In genomic region chr12:80164526-80164925, GRCm38 (mm10) we compare ENCODE assay signal across 26 mouse cellular contexts. TPM values are rescaled to one million over a fixed set of nuclear protein-coding genes. Genes with fewer than 3 reads are reported as not detected.
A peak's percentile ranks its signal among the peaks of the same experiment; 100 is the strongest.
DNase-seq lines count a peak whose midpoint lies in the region; ATAC-seq lines count a peak whose summit lies in the region.
"Had no signal": no experiment of that assay in that cellular context is flagged by ENCODE, and none has a peak within 500 bp of the region (broad histone marks: within the 10 kb centered on the region; RNA-seq: fewer than 3 reads in every experiment).

No protein-coding gene starts in this region.

- no peak for ATAC-seq in megakaryocyte, adult 5-6 weeks (ENCODE audit: poor library complexity, severe bottlenecking)
- no peak for ATAC-seq in intestine, embryonic 15.5 days
- ATAC-seq: CD4-positive, CD25-positive, alpha-beta regulatory T cell, adult 4 months; forebrain, embryonic 14.5 days; forebrain, embryonic 16.5 days had no signal

- no peak overlapping the region for H3K4me2 ChIP-seq in intestine, embryonic 15.5 days (replicated peaks)
- H3K4me2 ChIP-seq: embryonic facial prominence, embryonic 13.5 days; embryonic facial prominence, embryonic 15.5 days; forebrain, embryonic 12.5 days had no signal

- 86% methylated on average over 8 of the region's 8 CpGs for WGBS in intestine, embryonic 15.5 days

- no peaks in the 10 kb centered on the region for H3K27me3 ChIP-seq in megakaryocyte, embryonic 14.5 days (replicated peaks)
- no peaks in the 10 kb centered on the region for H3K27me3 ChIP-seq in intestine, embryonic 15.5 days (replicated peaks)
- H3K27me3 ChIP-seq: CH12.LX; embryonic facial prominence, embryonic 13.5 days; embryonic facial prominence, embryonic 15.5 days; forebrain, embryonic 12.5 days had no signal

- peak; percentile 87 for DNase-seq in 3T3-L1 (ENCODE audit: low read depth, low spot score)
- peak; percentile 80 for DNase-seq in NIH3T3 (ENCODE audit: low read depth)
- no peak for DNase-seq in yolk sac, embryonic 10.5 days (ENCODE audit: low spot score)
- DNase-seq: adrenal gland, adult 2 months; adrenal gland, postnatal 10 days; adrenal gland, postnatal 25 days; cerebellum, adult 11 months; cerebellum, adult 18-20 months; cerebellum, adult 8-10 months; cerebellum, adult 9-11 months; cerebellum, postnatal 14 days; cerebellum, postnatal 36 days; embryo, embryonic 11 days had no signal

- H3K4me3 ChIP-seq in megakaryocyte, embryonic 14.5 days (replicated peaks), result peak overlapping the region; percentile 38
- H3K4me3 ChIP-seq in intestine, embryonic 15.5 days (replicated peaks), result no peak overlapping the region
- H3K4me3 ChIP-seq: embryonic facial prominence, embryonic 13.5 days; embryonic facial prominence, embryonic 15.5 days; erythroblast, embryonic 14.5 days; forebrain, embryonic 10.5 days; forebrain, embryonic 12.5 days had no signal

- H3K9me3 ChIP-seq in megakaryocyte, embryonic 14.5 days, result no peaks in the 10 kb centered on the region
- H3K9me3 ChIP-seq in intestine, embryonic 15.5 days, result no peaks in the 10 kb centered on the region
- H3K9me3 ChIP-seq: embryonic facial prominence, embryonic 13.5 days; embryonic facial prominence, embryonic 15.5 days; forebrain, embryonic 10.5 days; forebrain, embryonic 12.5 days; G1E had no signal

- H3K9ac ChIP-seq in intestine, embryonic 15.5 days, result no peak overlapping the region
- H3K9ac ChIP-seq: embryonic facial prominence, embryonic 13.5 days; embryonic facial prominence, embryonic 15.5 days; forebrain, embryonic 12.5 days had no signal

- H3K36me3 ChIP-seq in megakaryocyte, embryonic 14.5 days (replicated peaks; ENCODE audit: low read length), result peaks cover 58% of the 10 kb centered on the region
- H3K36me3 ChIP-seq in intestine, embryonic 15.5 days, result peaks cover 13% of the 10 kb centered on the region; the same call in 1 of the 2 replicates
- H3K36me3 ChIP-seq: G1E had no signal

- H3K4me1 ChIP-seq in megakaryocyte, embryonic 14.5 days, result peaks cover 61% of the 10 kb centered on the region
- 0 out of 2 replicates have a peak, but pooled peaks cover 2% of the 10 kb centered on the region for H3K4me1 ChIP-seq in intestine, embryonic 15.5 days (replicated peaks)

- H3K27ac ChIP-seq in intestine, embryonic 15.5 days, result no peak overlapping the region
- H3K27ac ChIP-seq: embryonic facial prominence, embryonic 13.5 days; embryonic facial prominence, embryonic 15.5 days; forebrain, embryonic 10.5 days; forebrain, embryonic 12.5 days had no signal

RNA-seq across cellular contexts. Expression of gene Zfp36l1, which starts 51.7 kb away (rescaled TPM):
- polyA plus RNA-seq in megakaryocyte, embryonic 14.5 days (2012; ENCODE audit: insufficient read depth, low replicate concordance), result 206 and 219 TPM in 2 replicates
- total RNA-seq in megakaryocyte, adult 5-6 weeks (2015), result 15.6 and 21.0 TPM in 2 replicates
- total RNA-seq in megakaryocyte, adult 5-6 weeks (2017), result 3.8 and 5.4 TPM in 2 replicates
- 95.8 and 107 TPM in 2 replicates for polyA plus RNA-seq in intestine, embryonic 15.5 days (2015; fragmentation: Nextera tagmentation; extraction: Ambion mirVana)
